Mouse (Mus musculus): ENCODE data around the gene Cdcp1. TPM values are rescaled to one million over a fixed set of nuclear protein-coding genes. Genes with fewer than 3 reads are reported as not detected.

Cdcp1 gene
- polyA plus RNA-seq, 1 experiment = not detected

DNA sequence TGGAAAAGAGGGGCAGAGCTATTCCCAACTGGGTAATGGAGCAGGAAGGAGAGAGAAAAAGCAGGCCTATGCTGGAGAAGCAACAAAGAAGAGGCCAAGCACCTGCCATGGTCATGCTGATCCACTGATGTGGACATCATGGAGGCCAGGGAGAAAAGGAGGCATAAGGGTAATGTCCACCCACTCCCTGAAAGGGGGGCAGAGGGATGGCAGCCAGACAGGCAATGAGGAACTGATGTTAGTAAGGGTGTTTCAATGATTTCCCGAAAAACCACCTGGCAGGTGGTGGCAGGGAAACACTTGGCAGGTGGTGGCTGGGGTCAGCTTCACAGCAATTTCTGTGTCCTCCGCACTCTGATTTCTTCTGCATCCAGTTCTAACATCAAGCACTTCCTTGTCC, 24.9 kb upstream of the Cdcp1 start:
- Histone ChIP-seq H3K4me3 (no peak overlapping the region), H3ac (ENCODE audit: control insufficient read depth, insufficient read length) (no peak overlapping the region), H3K4me2 (ENCODE audit: low read depth) (no peak overlapping the region), H3K79me2 (ENCODE audit: control insufficient read depth, insufficient read depth) (no peaks in the 10 kb centered on the region), H3K36me3 (ENCODE audit: control insufficient read depth, insufficient read depth) (no peaks in the 10 kb centered on the region), H3K27me3 (ENCODE audit: control insufficient read depth, insufficient read depth, insufficient read length) (no peaks in the 10 kb centered on the region)
- TF ChIP-seq E2F4 (IDR thresholded peaks at IDR 0.05; ENCODE audit: insufficient read depth) = no peak
- TF ChIP-seq REST (IDR thresholded peaks at IDR 0.05; ENCODE audit: insufficient read depth, insufficient read length) = no peak

DNA sequence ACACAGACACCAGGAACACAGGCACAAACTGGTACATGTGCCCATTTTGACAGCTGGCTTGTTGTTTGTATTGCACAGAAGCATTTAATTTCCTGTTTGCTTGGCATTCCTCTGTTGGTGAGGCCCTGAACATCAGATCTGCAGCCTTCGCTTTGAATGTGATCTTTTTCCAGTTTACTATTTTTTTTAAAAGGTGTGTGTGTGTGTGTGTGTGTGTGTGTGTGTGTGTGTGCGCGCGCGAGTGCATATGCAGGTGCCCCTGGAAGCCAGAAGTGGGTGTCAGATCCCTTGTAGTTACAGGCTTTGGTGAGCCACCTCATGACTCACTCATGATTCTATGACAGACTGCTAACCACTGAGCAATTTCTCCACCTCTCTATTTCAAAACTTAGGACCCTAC, 24.4 kb upstream of the Cdcp1 start:
- TF ChIP-seq POLR2AphosphoS2 (IDR thresholded peaks at IDR 0.05; ENCODE audit: insufficient read length, low read depth) (no peak), MYOD1 (IDR thresholded peaks at IDR 0.05; ENCODE audit: control insufficient read depth in 1 of 3, insufficient read length in 2 of 3, low read depth in 2 of 3) (no peak), CEBPB (IDR thresholded peaks at IDR 0.05; ENCODE audit: insufficient read depth, poor library complexity, severe bottlenecking) (no peak), TCF12 (IDR thresholded peaks at IDR 0.05; ENCODE audit: insufficient read depth, poor library complexity, severe bottlenecking) (no peak), MYOG (IDR thresholded peaks at IDR 0.05; ENCODE audit: control insufficient read depth in 1 of 3, insufficient read depth in 1 of 3, insufficient read length in 2 of 3, low read depth in 2 of 3) (no peak), SRF (IDR thresholded peaks at IDR 0.05; ENCODE audit: control insufficient read depth, insufficient read length, low read depth) (no peak), MAX (IDR thresholded peaks at IDR 0.05; ENCODE audit: low read depth) (no peak), POLR2A (IDR thresholded peaks at IDR 0.05; ENCODE audit: insufficient read length, low read depth) (no peak), USF1 (IDR thresholded peaks at IDR 0.05; ENCODE audit: low read depth) (no peak), REST (IDR thresholded peaks at IDR 0.05; ENCODE audit: insufficient read depth, insufficient read length) (no peak), E2F4 (IDR thresholded peaks at IDR 0.05; ENCODE audit: insufficient read depth) (no peak), TCF3 (IDR thresholded peaks at IDR 0.05; ENCODE audit: insufficient read length, low read depth) (no peak)
- H3K4me2 ChIP-seq (ENCODE audit: low read depth) = no peak overlapping the region
- H3K4me3 ChIP-seq = no peak overlapping the region
- H3K36me3 ChIP-seq (ENCODE audit: control insufficient read depth, insufficient read depth) = no peaks in the 10 kb centered on the region
- H3K27me3 ChIP-seq (ENCODE audit: control insufficient read depth, insufficient read depth, insufficient read length) = no peaks in the 10 kb centered on the region
- H3K79me2 ChIP-seq (ENCODE audit: control insufficient read depth, insufficient read depth) = no peaks in the 10 kb centered on the region
- no peak overlapping the region for H3ac ChIP-seq (ENCODE audit: control insufficient read depth, insufficient read length)

DNA sequence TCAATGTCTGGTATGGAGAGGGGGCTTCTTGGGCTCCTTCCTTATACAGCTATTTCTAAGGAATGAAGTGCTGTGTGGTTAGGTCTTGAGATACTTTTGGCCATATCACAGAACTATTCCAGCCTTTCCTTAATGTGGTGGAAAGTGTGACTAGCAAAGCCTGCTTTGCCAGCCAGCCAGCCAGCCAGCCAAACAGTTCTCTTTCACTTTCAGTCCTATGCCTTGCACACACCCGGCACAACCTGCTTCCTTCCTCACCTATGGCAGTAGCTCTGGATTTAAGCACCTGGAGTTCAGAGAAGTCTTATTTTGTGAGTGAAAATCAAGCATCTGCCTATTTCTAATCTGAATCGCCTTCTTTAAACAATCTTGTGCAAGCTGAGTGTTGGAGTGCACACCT, 23.8 kb upstream of the Cdcp1 start:
- no peak overlapping the region for H3K4me3 ChIP-seq

DNA sequence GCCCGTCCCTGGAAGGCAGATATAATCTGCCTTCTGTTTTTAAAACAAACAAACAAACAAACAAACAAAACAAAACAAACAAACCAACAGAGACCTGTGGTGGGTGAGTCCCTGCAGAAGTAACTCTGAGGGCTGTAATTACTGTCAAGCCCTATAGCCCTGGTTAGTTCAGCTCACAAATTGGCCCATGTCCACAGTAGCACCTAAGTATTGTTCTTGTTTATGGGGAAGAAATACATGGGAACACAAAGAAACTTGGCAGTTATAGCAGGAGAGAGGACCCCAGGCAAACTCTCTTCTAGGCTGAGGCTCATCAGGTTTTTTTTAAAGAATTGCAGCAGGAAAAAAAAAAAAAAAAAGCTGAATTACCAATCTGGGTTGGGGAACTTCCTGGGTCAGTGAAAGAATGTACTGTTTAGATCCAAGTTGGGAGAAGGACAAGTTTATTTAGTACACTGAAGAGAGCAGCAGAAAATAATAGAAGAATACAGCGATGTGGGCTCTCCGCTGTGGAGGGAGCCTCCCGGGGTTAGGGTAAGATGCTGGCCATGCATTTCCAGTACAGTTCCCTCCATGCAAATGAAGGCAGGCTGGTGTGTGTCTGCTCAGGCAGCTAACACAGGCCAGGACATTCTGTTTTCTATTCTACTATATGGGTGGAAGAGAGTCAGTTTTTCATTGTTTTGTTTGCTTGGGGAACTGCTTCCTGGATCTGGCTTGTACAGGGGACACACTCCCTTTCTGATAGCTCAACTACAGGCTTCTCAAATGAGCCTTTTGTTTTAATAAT, 22.6 kb upstream of the Cdcp1 start:
- Histone ChIP-seq H3K4me3 (no peak overlapping the region), H3K79me2 (ENCODE audit: control insufficient read depth, insufficient read depth) (no peaks in the 10 kb centered on the region), H3ac (ENCODE audit: control insufficient read depth, insufficient read length) (no peak overlapping the region), H3K36me3 (ENCODE audit: control insufficient read depth, insufficient read depth) (no peaks in the 10 kb centered on the region), H3K4me2 (ENCODE audit: low read depth) (peak overlapping the region; percentile 20), H3K27me3 (ENCODE audit: control insufficient read depth, insufficient read depth, insufficient read length) (no peaks in the 10 kb centered on the region)
- no peak for TF ChIP-seq MAX (IDR thresholded peaks at IDR 0.05; ENCODE audit: low read depth)
- TF ChIP-seq POLR2A (IDR thresholded peaks at IDR 0.05; ENCODE audit: insufficient read length, low read depth) = no peak
- TF ChIP-seq MYOD1 (IDR thresholded peaks at IDR 0.05; ENCODE audit: control insufficient read depth in 1 of 3, insufficient read length in 2 of 3, low read depth in 2 of 3) = no peak
- TF ChIP-seq USF1 (IDR thresholded peaks at IDR 0.05; ENCODE audit: low read depth) = no peak
- TF ChIP-seq MYOG (IDR thresholded peaks at IDR 0.05; ENCODE audit: control insufficient read depth in 1 of 3, insufficient read depth in 1 of 3, insufficient read length in 2 of 3, low read depth in 2 of 3) = no peak
- no peak for TF ChIP-seq CEBPB (IDR thresholded peaks at IDR 0.05; ENCODE audit: insufficient read depth, poor library complexity, severe bottlenecking)
- TF ChIP-seq E2F4 (IDR thresholded peaks at IDR 0.05; ENCODE audit: insufficient read depth) = no peak
- TF ChIP-seq TCF3 (IDR thresholded peaks at IDR 0.05; ENCODE audit: insufficient read length, low read depth) = no peak
- TF ChIP-seq TCF12 (IDR thresholded peaks at IDR 0.05; ENCODE audit: insufficient read depth, poor library complexity, severe bottlenecking) = no peak
- TF ChIP-seq REST (IDR thresholded peaks at IDR 0.05; ENCODE audit: insufficient read depth, insufficient read length) = no peak
- no peak for TF ChIP-seq SRF (IDR thresholded peaks at IDR 0.05; ENCODE audit: control insufficient read depth, insufficient read length, low read depth)
- TF ChIP-seq POLR2AphosphoS2 (IDR thresholded peaks at IDR 0.05; ENCODE audit: insufficient read length, low read depth) = no peak

More for the DNA sequence above, 23.8 kb upstream of the Cdcp1 start:
- no peak overlapping the region for H3ac ChIP-seq (ENCODE audit: control insufficient read depth, insufficient read length)
- no peak overlapping the region for H3K4me2 ChIP-seq (ENCODE audit: low read depth)
- no peak for TF ChIP-seq SRF (IDR thresholded peaks at IDR 0.05; ENCODE audit: control insufficient read depth, insufficient read length, low read depth)
- no peak for TF ChIP-seq REST (IDR thresholded peaks at IDR 0.05; ENCODE audit: insufficient read depth, insufficient read length)
- no peak for TF ChIP-seq MAX (IDR thresholded peaks at IDR 0.05; ENCODE audit: low read depth)
- no peak for TF ChIP-seq E2F4 (IDR thresholded peaks at IDR 0.05; ENCODE audit: insufficient read depth)
- no peak for TF ChIP-seq USF1 (IDR thresholded peaks at IDR 0.05; ENCODE audit: low read depth)
- TF ChIP-seq TCF12 (IDR thresholded peaks at IDR 0.05; ENCODE audit: insufficient read depth, poor library complexity, severe bottlenecking) = no peak
- TF ChIP-seq CEBPB (IDR thresholded peaks at IDR 0.05; ENCODE audit: insufficient read depth, poor library complexity, severe bottlenecking) = no peak
- no peak for TF ChIP-seq TCF3 (IDR thresholded peaks at IDR 0.05; ENCODE audit: insufficient read length, low read depth)
- TF ChIP-seq POLR2AphosphoS2 (IDR thresholded peaks at IDR 0.05; ENCODE audit: insufficient read length, low read depth) = no peak
- no peak for TF ChIP-seq MYOG (IDR thresholded peaks at IDR 0.05; ENCODE audit: control insufficient read depth in 1 of 3, insufficient read depth in 1 of 3, insufficient read length in 2 of 3, low read depth in 2 of 3)
- no peak for TF ChIP-seq POLR2A (IDR thresholded peaks at IDR 0.05; ENCODE audit: insufficient read length, low read depth)
- H3K27me3 ChIP-seq (ENCODE audit: control insufficient read depth, insufficient read depth, insufficient read length) = no peaks in the 10 kb centered on the region
- no peaks in the 10 kb centered on the region for H3K36me3 ChIP-seq (ENCODE audit: control insufficient read depth, insufficient read depth)
- no peaks in the 10 kb centered on the region for H3K79me2 ChIP-seq (ENCODE audit: control insufficient read depth, insufficient read depth)

DNA sequence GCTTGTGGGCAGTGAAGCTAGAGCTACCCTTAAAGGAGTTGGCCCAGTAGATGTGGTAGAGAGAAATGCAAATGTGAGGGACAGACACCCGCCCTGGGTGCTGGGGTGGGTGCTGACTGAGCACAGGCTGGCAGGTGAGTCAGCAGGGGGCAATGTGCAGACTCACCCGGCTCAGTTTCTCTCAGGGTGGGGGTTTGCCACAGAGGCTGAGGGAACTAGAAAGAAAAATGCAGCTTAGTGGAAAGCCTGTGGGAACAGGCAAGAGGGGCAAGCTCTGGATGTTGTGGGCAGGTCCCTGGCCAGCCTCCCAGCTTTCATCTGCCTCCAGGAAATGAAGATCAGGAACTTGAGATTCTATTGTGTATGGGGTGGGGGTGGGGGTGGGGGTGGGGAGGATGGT, 21.9 kb upstream of the Cdcp1 start:
- TF ChIP-seq MYOG (IDR thresholded peaks at IDR 0.05; ENCODE audit: control insufficient read depth in 1 of 3, insufficient read depth in 1 of 3, insufficient read length in 2 of 3, low read depth in 2 of 3) = no peak
- TF ChIP-seq MAX (IDR thresholded peaks at IDR 0.05; ENCODE audit: low read depth) = no peak
- TF ChIP-seq MYOD1 (IDR thresholded peaks at IDR 0.05; ENCODE audit: control insufficient read depth in 1 of 3, insufficient read length in 2 of 3, low read depth in 2 of 3) = peak in 1 of 3 experiments; percentile 48
- TF ChIP-seq CEBPB (IDR thresholded peaks at IDR 0.05; ENCODE audit: insufficient read depth, poor library complexity, severe bottlenecking) = no peak
- no peak for TF ChIP-seq TCF12 (IDR thresholded peaks at IDR 0.05; ENCODE audit: insufficient read depth, poor library complexity, severe bottlenecking)
- TF ChIP-seq POLR2A (IDR thresholded peaks at IDR 0.05; ENCODE audit: insufficient read length, low read depth) = no peak
- no peaks in the 10 kb centered on the region for H3K36me3 ChIP-seq (ENCODE audit: control insufficient read depth, insufficient read depth)
- H3K27me3 ChIP-seq (ENCODE audit: control insufficient read depth, insufficient read depth, insufficient read length) = no peaks in the 10 kb centered on the region
- H3K4me3 ChIP-seq = no peak overlapping the region
- H3K79me2 ChIP-seq (ENCODE audit: control insufficient read depth, insufficient read depth) = no peaks in the 10 kb centered on the region
- H3ac ChIP-seq (ENCODE audit: control insufficient read depth, insufficient read length) = no peak overlapping the region
- H3K4me2 ChIP-seq (ENCODE audit: low read depth) = no peak overlapping the region
